Mouse (Mus musculus) ES-Bruce4 (cell line): ENCODE data around the gene Vipas39. TPM values are rescaled to one million over a fixed set of nuclear protein-coding genes. Genes with fewer than 3 reads are reported as not detected.

ENCODE experiments used
- H3K27ac ChIP-seq: 2 replicates; pipeline ENCODE4 v1.5.1; 2012; ENCODE audit warnings: low read length, inconsistent platforms; ENCODE audit not compliant: insufficient read depth
- H3K27me3 ChIP-seq: 2 replicates; pipeline ENCODE4 v1.6.1; 2012; ENCODE audit warnings: mild to moderate bottlenecking, low read length, inconsistent platforms; ENCODE audit not compliant: control insufficient read depth, poor library complexity, insufficient read depth, severe bottlenecking
- H3K36me3 ChIP-seq: 2 replicates; pipeline ENCODE4 v1.6.1; 2012; ENCODE audit warnings: inconsistent platforms, mild to moderate bottlenecking, low read length, moderate library complexity; ENCODE audit not compliant: control insufficient read depth, poor library complexity, insufficient read depth, severe bottlenecking
- H3K4me1 ChIP-seq: one replicate; pipeline ENCODE4 v1.8.1; 2011; ENCODE audit warnings: low read length; ENCODE audit not compliant: control insufficient read depth, insufficient read depth
- H3K4me3 ChIP-seq: 2 replicates; pipeline ENCODE4 v1.5.1; 2011; ENCODE audit warnings: low read depth, mild to moderate bottlenecking, low read length
- H3K9ac ChIP-seq: 2 replicates; pipeline ENCODE4 v1.6.1; 2012; ENCODE audit warnings: low read depth, mild to moderate bottlenecking, inconsistent platforms; ENCODE audit not compliant: poor library complexity, severe bottlenecking
- H3K9me3 ChIP-seq: replicated peaks from 2 replicates; pipeline ENCODE4 v1.6.1; 2012; ENCODE audit warnings: mild to moderate bottlenecking, low read length, inconsistent platforms; ENCODE audit not compliant: control insufficient read depth, poor library complexity, insufficient read depth, severe bottlenecking
- CTCF ChIP-seq: IDR thresholded peaks from one replicate; pipeline ENCODE4 v1.8.1; 2011; ENCODE audit warnings: low read depth, low read length
- EP300 ChIP-seq: IDR thresholded peaks from 2 replicates; pipeline ENCODE4 v1.6.1; 2011; ENCODE audit warnings: low read depth, low read length; ENCODE audit not compliant: insufficient read depth
- POLR2A ChIP-seq: IDR thresholded peaks from one replicate; pipeline ENCODE4 v1.8.1; 2011; ENCODE audit warnings: low read length; ENCODE audit not compliant: insufficient read depth
- polyA plus RNA-seq: library from polyadenylated mRNA; stranded (reverse); fragments of >200 nt; gene quantifications from 2 replicates; pipeline ENCODE4 v1.2.4, GENCODE M21; 2011; ENCODE audit warnings: low read depth; ENCODE audit not compliant: missing spikeins, insufficient read depth, insufficient read length

Vipas39 gene
- polyA plus RNA-seq, 1 experiment: 33.8 TPM

DNA sequence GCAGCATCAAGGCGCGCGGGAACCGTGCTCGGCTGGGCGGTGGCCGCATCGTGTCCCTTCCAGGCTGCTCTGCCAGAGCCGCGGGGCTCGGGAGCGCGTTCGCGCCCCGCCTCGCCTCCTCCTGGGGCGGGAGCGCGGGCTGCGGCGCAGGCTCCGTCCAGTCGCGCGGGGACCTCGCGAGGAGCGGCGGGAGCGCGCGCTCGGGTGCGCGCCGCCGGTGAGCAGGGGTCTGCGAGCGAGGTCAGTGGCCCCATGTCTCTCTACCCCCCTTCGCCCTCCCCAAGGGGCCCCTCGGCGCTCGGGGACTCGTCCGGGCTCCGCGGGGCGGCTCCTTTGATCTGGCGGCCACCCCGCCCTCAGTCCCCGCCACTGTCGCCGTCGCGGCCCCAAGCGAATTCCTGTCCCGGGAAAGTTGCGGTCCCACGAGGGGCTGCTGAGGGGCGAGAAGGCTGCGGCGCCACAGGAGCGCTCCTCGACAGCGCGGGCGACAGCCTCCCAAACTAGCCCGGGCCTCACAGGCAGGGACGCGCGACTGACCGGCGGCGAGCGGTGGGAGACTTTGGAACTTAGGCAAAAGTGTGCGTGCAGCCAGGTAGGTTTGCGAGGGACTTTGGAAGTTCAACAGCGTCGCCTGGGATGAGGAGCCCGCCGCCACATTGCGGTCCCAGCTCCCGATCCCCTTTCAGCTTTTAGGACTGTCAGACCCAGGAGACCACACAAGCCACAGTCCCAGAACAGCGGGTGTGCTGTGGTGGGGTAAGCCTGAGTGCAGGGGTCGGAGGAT lies 33.8 kb upstream of the Vipas39 start, which contains the start of gene Ism2:
TSS of gene Ism2 (minus strand) at position 49 of the 784 bp plus-strand sequence.
- Histone ChIP-seq H3K36me3 (no peaks in the 10 kb centered on the region), H3K4me3 (peak within 1 kb of the TSS; percentile 70), H3K4me1 (no peaks in the 10 kb centered on the region), H3K9ac (peak within 1 kb of the TSS; percentile 75), H3K9me3 (no peaks in the 10 kb centered on the region), H3K27me3 (peaks cover 2% of the 10 kb centered on the region), H3K27ac (no peak within 1 kb of the TSS)
- TF ChIP-seq POLR2A: no peak
- TF ChIP-seq CTCF: no peak
- TF ChIP-seq EP300: no peak

DNA sequence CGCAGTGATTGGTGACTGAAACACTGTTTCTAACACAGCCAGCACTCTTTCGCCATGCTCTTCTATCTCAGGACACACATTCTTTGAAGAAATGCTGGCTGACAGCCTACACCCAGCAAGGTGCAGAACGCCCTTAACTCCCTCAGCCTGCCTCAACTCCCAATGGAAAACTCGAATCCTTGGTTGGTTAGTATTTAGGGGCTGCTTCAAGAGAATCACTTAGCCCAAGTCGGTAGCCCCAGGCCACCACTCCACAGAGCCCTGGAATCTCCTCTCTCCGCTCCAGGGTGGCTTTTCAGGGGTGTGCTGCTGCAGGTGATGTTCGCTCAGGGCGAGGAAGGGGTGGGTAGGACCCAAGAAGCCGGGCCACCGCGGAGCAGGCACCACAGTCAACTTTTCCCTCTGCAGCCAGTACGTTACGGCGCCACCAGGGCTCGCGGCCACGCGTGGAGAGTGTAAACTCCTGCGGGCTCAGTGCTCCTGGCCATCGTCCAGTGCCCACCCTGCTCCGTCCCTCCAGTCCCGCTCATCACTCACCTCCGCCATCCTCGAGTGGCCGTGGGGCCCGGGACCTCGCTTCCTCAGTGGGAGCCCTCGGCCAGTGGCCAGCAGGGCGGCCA lies 33.1 kb upstream of the Vipas39 start:
- H3K4me1 ChIP-seq: no peaks in the 10 kb centered on the region
- H3K27me3 ChIP-seq: peaks cover 2% of the 10 kb centered on the region
- H3K4me3 ChIP-seq: peak overlapping the region; percentile 70
- no peaks in the 10 kb centered on the region for H3K9me3 ChIP-seq
- TF ChIP-seq EP300: no peak
- H3K9ac ChIP-seq: peak overlapping the region; percentile 75
- no peak overlapping the region for H3K27ac ChIP-seq
- no peaks in the 10 kb centered on the region for H3K36me3 ChIP-seq

DNA sequence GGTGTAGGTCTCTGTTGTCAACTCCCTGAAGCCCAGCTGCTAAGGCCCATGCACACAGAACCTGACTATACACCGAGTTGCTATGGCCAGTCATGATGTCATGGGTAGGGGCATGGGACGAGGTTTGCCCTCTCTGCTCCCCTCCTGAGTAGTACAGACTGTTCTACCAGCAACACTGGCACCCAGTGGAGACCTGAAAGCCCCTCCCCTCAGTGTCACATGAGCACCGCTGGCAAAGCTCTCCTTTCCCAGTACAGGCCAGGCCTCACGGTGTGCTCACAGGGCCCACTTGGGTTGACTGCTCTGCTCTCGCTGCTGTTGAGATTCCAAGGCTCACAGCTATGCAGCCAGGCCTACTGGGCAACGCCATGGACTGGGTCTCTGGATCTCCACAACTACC lies 27.9 kb upstream of the Vipas39 start:
- no peak overlapping the region for H3K9ac ChIP-seq
- peaks cover 2% of the 10 kb centered on the region for H3K4me1 ChIP-seq
- TF ChIP-seq POLR2A: no peak
- TF ChIP-seq EP300: no peak
- no peak for TF ChIP-seq CTCF
- H3K27ac ChIP-seq: no peak overlapping the region
- H3K4me3 ChIP-seq: no peak overlapping the region
- H3K36me3 ChIP-seq: no peaks in the 10 kb centered on the region
- H3K9me3 ChIP-seq: no peaks in the 10 kb centered on the region
- H3K27me3 ChIP-seq: no peaks in the 10 kb centered on the region

DNA sequence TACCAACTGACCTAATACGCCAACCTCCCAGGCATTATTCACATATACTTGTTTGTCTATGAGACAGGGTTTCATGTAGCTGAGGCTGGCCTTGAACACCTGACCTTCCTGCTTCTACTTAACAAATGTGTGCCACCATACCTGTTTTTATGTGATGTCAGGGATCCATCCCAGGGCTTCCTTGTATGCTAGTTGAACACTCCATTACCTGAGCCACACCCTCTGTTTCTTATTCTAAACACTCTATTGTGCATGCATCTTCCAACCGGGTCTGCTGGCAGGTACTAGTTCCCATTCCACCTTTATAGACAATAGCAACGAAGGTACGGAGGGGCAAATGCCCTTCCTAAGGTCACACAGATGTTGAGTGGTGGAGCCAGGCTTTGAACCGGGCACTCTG lies 23.0 kb upstream of the Vipas39 start:
- H3K9me3 ChIP-seq: no peaks in the 10 kb centered on the region
- no peak overlapping the region for H3K9ac ChIP-seq
- H3K27ac ChIP-seq: 0 out of 2 replicates have a peak overlapping the region, but pooled peaks have one; percentile 12
- TF ChIP-seq CTCF (no peak), POLR2A (no peak), EP300 (peak; percentile 71; the same call in 1 of the 2 replicates)
- peaks cover 2% of the 10 kb centered on the region for H3K4me1 ChIP-seq
- no peaks in the 10 kb centered on the region for H3K27me3 ChIP-seq
- no peaks in the 10 kb centered on the region for H3K36me3 ChIP-seq
- no peak overlapping the region for H3K4me3 ChIP-seq

DNA sequence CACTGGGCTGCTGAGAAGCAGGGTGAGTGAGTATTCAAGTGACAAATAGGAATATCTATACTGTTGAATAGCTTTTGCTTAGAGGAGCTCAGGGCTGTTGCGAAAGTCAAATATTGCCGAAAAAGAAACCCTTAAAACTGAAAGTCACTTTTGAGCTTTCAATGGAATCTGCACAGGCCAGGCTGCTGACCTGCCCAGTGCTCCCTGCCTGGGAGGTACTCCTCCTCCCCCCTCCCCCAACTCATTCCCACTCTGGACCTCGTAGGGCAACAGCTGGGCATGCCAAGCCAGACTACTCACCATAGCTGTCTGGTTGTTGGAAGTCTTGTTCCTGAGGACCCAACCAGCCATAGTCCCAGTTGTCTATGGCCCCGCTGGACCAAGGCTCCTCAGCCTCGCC lies 18.7 kb upstream of the Vipas39 start:
- TF ChIP-seq EP300 (no peak), POLR2A (no peak), CTCF (no peak)
- no peaks in the 10 kb centered on the region for H3K36me3 ChIP-seq
- no peaks in the 10 kb centered on the region for H3K9me3 ChIP-seq
- no peak overlapping the region for H3K27ac ChIP-seq
- no peak overlapping the region for H3K4me3 ChIP-seq
- peaks cover 4% of the 10 kb centered on the region for H3K4me1 ChIP-seq
- no peaks in the 10 kb centered on the region for H3K27me3 ChIP-seq
- H3K9ac ChIP-seq: no peak overlapping the region

DNA sequence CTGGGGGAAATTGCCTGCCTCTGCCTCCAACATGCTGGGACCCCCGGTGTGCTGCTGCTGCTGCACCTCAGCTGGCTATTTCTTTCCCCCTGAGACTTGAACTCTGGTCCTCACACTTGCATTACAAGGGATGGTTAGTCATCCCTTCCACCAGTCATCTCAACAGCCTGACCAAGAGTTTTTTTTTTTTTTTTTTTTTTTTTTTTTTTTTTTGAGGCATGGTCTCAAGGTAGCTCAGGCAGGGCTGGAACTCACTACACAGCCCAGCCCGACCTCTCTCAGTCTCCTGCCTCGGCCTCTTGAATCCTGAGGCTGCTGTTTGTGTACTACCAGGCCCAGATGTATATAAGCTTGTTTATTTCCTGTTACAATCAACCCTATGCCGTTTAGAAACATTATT lies 18.2 kb upstream of the Vipas39 start:
- H3K9ac ChIP-seq: no peak overlapping the region
- H3K27me3 ChIP-seq: no peaks in the 10 kb centered on the region
- H3K9me3 ChIP-seq: no peaks in the 10 kb centered on the region
- H3K27ac ChIP-seq: no peak overlapping the region
- H3K4me3 ChIP-seq: no peak overlapping the region
- no peak for TF ChIP-seq CTCF
- TF ChIP-seq EP300: no peak
- TF ChIP-seq POLR2A: no peak
- no peaks in the 10 kb centered on the region for H3K36me3 ChIP-seq
- peaks cover 4% of the 10 kb centered on the region for H3K4me1 ChIP-seq
